Mouse (Mus musculus): Measurements from ENCODE around the gene Dnajb12. TPM values are rescaled to one million over a fixed set of nuclear protein-coding genes. Genes with fewer than 3 reads are reported as not detected.

Gene Dnajb12
- polyA plus RNA-seq, 1 experiment from 2014 or later, result 17.4 TPM

DNA sequence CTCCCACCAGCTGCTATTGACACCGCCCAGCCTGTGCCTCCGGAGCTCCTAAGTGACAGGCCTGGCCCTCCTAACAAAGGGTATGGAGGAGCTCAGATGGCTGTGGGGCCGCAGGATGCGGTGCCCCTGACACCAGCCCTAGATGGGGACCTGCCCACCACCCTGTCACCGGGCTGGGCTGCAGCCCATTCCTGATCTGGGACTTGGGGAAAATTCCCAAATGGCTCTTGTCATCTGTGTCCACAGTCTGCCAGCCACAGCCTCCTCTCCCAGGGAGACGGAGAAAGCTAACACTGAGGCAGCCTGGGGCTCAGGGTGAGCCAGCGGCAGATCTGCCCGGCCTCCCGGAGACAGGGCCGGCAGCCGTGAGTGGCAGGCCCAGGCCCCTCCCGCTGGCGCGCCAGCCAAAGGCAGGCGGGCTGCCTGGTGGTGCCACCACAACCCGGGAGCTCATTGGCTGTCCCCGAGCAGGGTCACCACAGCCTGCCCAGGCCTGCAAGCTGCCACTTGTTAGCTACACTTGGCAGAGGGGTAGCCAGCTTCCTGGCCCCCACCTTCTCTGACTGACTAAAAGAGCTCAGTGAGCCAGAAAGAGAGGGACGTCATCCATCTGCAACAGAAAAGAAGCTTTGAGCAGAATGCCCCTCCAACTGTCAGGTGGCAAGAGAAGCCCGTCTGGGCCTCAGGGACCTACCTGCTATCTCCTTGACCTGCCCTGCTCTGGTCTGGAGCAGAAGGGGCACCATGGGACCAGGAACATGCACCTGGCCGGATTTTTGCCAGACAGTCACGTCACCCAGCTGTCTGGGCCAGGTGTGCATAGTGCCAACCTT is 20.2 kb downstream of the Dnajb12 start:
- Histone ChIP-seq H3K36me3 (ENCODE audit: control insufficient read depth, insufficient read depth, low read length) (peaks cover 13% of the 10 kb centered on the region), H3K4me1 (replicated peaks; ENCODE audit: control insufficient read depth, insufficient read depth) (peaks cover 17% of the 10 kb centered on the region; the same call in 1 of the 2 replicates), H3K9ac (ENCODE audit: low read length) (peak overlapping the region; percentile 61), H3K4me2 (replicated peaks; ENCODE audit: low read depth) (peak overlapping the region; percentile 27; the same call in 1 of the 2 replicates), H3K4me3 (ENCODE audit: low read depth, low read length) (no peak overlapping the region), H3K9me3 (ENCODE audit: control insufficient read depth, low read length) (no peaks in the 10 kb centered on the region), H3K27me3 (ENCODE audit: control insufficient read depth, insufficient read depth, low read length) (no peaks in the 10 kb centered on the region), H3K27ac (replicated peaks) (peak overlapping the region; percentile 94)
- WGBS, result 9% methylated on average over 21 of the region's 21 CpGs
- TF ChIP-seq CTCF (IDR thresholded peaks at IDR 0.05; ENCODE audit: low read depth) (no peak), EP300 (optimal IDR thresholded peaks at IDR 0.05) (peak; percentile 88)
- ATAC-seq (ENCODE audit: low FRiP score, low TSS enrichment) (peak; percentile 92), DNase-seq (ENCODE audit: low spot score) (peak; percentile 95)

DNA sequence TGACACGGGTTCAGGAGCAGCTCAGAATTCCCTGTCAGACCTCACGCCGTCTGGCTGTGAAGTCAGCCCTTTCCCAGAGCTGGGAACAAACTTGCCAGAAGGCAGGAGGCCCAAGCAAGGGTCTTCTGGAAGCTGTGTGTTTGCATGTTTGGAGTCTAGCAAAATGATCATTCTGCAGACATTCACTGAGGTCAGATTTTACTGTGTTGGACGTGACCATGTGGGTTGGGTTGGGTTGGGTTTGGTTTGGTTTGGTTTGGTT is 20.7 kb downstream of the Dnajb12 start:
- Histone ChIP-seq H3K27ac (replicated peaks) (peak overlapping the region; percentile 94), H3K9ac (ENCODE audit: low read length) (peak overlapping the region; percentile 61), H3K4me1 (replicated peaks; ENCODE audit: control insufficient read depth, insufficient read depth) (peaks cover 17% of the 10 kb centered on the region; the same call in 1 of the 2 replicates), H3K9me3 (ENCODE audit: control insufficient read depth, low read length) (no peaks in the 10 kb centered on the region), H3K4me3 (ENCODE audit: low read depth, low read length) (no peak overlapping the region), H3K36me3 (ENCODE audit: control insufficient read depth, insufficient read depth, low read length) (peaks cover 13% of the 10 kb centered on the region), H3K27me3 (ENCODE audit: control insufficient read depth, insufficient read depth, low read length) (no peaks in the 10 kb centered on the region), H3K4me2 (replicated peaks; ENCODE audit: low read depth) (peak overlapping the region; percentile 27; the same call in 1 of the 2 replicates)
- ATAC-seq (ENCODE audit: low FRiP score, low TSS enrichment), result no peak
- WGBS, result 15% methylated on average over 4 of the region's 4 CpGs
- no peak for DNase-seq (ENCODE audit: low spot score)
- TF ChIP-seq CTCF (IDR thresholded peaks at IDR 0.05; ENCODE audit: low read depth), result no peak
- TF ChIP-seq EP300 (optimal IDR thresholded peaks at IDR 0.05), result no peak

DNA sequence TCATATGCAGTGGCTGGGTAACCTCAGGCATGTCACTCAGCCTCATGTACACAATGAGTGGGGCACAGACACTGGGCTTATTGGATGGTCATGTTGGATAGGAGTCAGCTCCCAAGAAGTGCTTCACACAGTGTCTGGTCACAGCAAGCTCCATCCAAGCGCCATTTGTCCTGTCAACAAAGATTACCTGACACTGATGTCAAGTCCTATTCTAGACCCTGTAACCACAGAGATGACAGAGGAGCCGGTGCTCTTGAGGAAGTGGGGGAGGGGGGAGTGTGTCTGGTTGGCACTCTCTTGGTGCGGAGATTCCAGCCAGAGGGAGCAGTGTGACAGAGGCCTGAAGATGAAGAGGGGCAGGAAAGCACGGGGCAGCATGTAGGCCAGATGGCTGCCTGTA is 21.6 kb downstream of the Dnajb12 start:
- H3K9ac ChIP-seq (ENCODE audit: low read length), result no peak overlapping the region
- no peaks in the 10 kb centered on the region for H3K9me3 ChIP-seq (ENCODE audit: control insufficient read depth, low read length)
- no peak for DNase-seq (ENCODE audit: low spot score)
- no peak overlapping the region for H3K4me3 ChIP-seq (ENCODE audit: low read depth, low read length)
- H3K27me3 ChIP-seq (ENCODE audit: control insufficient read depth, insufficient read depth, low read length), result no peaks in the 10 kb centered on the region
- ATAC-seq (ENCODE audit: low FRiP score, low TSS enrichment), result no peak
- H3K36me3 ChIP-seq (ENCODE audit: control insufficient read depth, insufficient read depth, low read length), result peaks cover 9% of the 10 kb centered on the region
- H3K4me1 ChIP-seq (replicated peaks; ENCODE audit: control insufficient read depth, insufficient read depth), result peaks cover 17% of the 10 kb centered on the region; the same call in 1 of the 2 replicates
- 57% methylated on average over 4 of the region's 4 CpGs for WGBS
- peak overlapping the region; percentile 73; the same call in 1 of the 2 replicates for H3K27ac ChIP-seq (replicated peaks)
- TF ChIP-seq CTCF (IDR thresholded peaks at IDR 0.05; ENCODE audit: low read depth) (no peak), EP300 (optimal IDR thresholded peaks at IDR 0.05) (no peak)
- H3K4me2 ChIP-seq (replicated peaks; ENCODE audit: low read depth), result no peak overlapping the region

DNA sequence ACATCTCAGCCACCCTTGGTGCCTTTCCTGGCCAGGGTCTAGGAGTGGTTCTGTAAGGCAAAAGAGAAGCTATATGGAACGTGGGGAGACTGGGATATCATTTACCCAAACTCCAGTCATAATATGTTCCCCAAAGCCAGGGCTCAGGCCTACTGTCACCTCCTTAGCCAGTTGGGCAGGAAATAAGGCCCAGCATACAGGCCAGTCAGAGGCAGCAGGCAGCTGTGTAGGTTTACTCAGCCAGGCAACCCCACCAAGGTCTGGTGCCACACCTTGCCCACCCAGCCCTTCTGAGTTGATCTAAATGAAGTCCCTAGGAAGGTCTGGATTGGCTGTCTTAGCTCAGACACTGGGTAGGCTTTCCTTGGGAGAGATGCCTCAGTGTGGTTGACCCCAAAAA is 22.1 kb downstream of the Dnajb12 start:
- 76% methylated on average over 1 of the region's 1 CpGs for WGBS
- Histone ChIP-seq H3K27me3 (ENCODE audit: control insufficient read depth, insufficient read depth, low read length) (no peaks in the 10 kb centered on the region), H3K27ac (replicated peaks) (peak overlapping the region; percentile 73), H3K9me3 (ENCODE audit: control insufficient read depth, low read length) (no peaks in the 10 kb centered on the region), H3K4me2 (replicated peaks; ENCODE audit: low read depth) (no peak overlapping the region), H3K4me3 (ENCODE audit: low read depth, low read length) (no peak overlapping the region), H3K4me1 (replicated peaks; ENCODE audit: control insufficient read depth, insufficient read depth) (peaks cover 17% of the 10 kb centered on the region; the same call in 1 of the 2 replicates), H3K36me3 (ENCODE audit: control insufficient read depth, insufficient read depth, low read length) (peaks cover 4% of the 10 kb centered on the region), H3K9ac (ENCODE audit: low read length) (no peak overlapping the region)
- no peak for TF ChIP-seq CTCF (IDR thresholded peaks at IDR 0.05; ENCODE audit: low read depth)
- TF ChIP-seq EP300 (optimal IDR thresholded peaks at IDR 0.05), result no peak
- DNase-seq (ENCODE audit: low spot score), result no peak
- no peak for ATAC-seq (ENCODE audit: low FRiP score, low TSS enrichment)

DNA sequence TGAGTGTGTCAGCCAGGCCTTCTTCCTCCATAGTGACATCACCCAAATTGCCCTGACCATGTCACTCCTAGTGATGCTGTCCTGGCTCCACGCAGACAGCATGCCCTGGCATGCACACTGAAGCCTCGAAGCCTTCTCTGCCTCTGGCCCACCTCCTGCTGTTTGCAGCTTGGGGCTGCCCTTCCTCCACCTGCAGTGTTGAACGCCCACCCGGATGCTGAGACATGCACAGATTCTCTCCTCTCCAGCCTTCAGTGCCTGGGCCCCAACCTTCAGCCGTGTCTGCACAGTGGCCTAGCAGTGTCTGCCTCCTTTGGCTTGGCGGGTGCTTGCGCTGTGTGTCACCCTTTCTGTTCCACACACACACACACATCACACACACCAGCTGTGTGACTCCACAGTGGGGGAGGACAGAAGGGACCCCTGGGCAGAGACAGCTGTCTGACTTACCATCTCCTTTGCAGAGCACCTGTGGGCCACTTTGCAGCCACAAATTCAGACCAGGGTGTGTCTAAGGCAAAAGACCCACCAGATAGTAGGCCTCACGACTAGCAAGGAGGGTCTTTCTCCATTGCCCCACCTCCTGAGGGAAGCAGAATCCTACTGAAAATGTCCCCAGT is 22.7 kb downstream of the Dnajb12 start:
- Histone ChIP-seq H3K36me3 (ENCODE audit: control insufficient read depth, insufficient read depth, low read length) (peaks cover 2% of the 10 kb centered on the region; the same call in 1 of the 2 replicates), H3K4me3 (ENCODE audit: low read depth, low read length) (no peak overlapping the region), H3K4me1 (replicated peaks; ENCODE audit: control insufficient read depth, insufficient read depth) (peaks cover 18% of the 10 kb centered on the region), H3K27ac (replicated peaks) (peak overlapping the region; percentile 73), H3K9me3 (ENCODE audit: control insufficient read depth, low read length) (no peaks in the 10 kb centered on the region), H3K27me3 (ENCODE audit: control insufficient read depth, insufficient read depth, low read length) (no peaks in the 10 kb centered on the region), H3K9ac (ENCODE audit: low read length) (no peak overlapping the region; the same call in 1 of the 2 replicates), H3K4me2 (replicated peaks; ENCODE audit: low read depth) (no peak overlapping the region)
- DNase-seq (ENCODE audit: low spot score) (no peak), ATAC-seq (ENCODE audit: low FRiP score, low TSS enrichment) (no peak)
- 60% methylated on average over 8 of the region's 8 CpGs for WGBS
- TF ChIP-seq EP300 (optimal IDR thresholded peaks at IDR 0.05) (no peak), CTCF (IDR thresholded peaks at IDR 0.05; ENCODE audit: low read depth) (no peak)

DNA sequence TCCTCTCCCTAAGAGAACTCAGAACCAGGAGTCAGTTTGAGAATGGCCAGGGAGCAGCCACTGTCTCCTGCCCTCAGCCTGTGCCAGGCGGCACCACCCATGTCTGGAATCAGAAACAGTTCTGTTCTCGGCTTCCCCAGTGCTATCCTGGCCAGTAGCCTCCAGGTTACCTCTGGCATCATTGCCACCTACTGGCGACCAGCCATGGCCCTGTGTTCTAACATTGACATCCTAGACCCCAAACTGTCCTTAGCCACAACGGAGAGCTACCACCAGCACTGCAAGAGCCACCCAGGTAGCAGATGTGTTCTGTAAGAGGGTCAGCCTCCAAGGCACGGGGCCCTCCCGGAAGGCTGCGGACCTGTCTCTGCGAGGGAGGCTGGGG is 23.2 kb downstream of the Dnajb12 start:
- Histone ChIP-seq H3K4me1 (replicated peaks; ENCODE audit: control insufficient read depth, insufficient read depth) (peaks cover 23% of the 10 kb centered on the region), H3K36me3 (ENCODE audit: control insufficient read depth, insufficient read depth, low read length) (peaks cover 2% of the 10 kb centered on the region; the same call in 1 of the 2 replicates), H3K4me3 (ENCODE audit: low read depth, low read length) (no peak overlapping the region), H3K4me2 (replicated peaks; ENCODE audit: low read depth) (no peak overlapping the region), H3K27ac (replicated peaks) (peak overlapping the region; percentile 73), H3K27me3 (ENCODE audit: control insufficient read depth, insufficient read depth, low read length) (no peaks in the 10 kb centered on the region), H3K9me3 (ENCODE audit: control insufficient read depth, low read length) (no peaks in the 10 kb centered on the region), H3K9ac (ENCODE audit: low read length) (no peak overlapping the region; the same call in 1 of the 2 replicates)
- DNase-seq (ENCODE audit: low spot score) (no peak), ATAC-seq (ENCODE audit: low FRiP score, low TSS enrichment) (no peak)
- WGBS, result 37% methylated on average over 8 of the region's 8 CpGs
- no peak for TF ChIP-seq CTCF (IDR thresholded peaks at IDR 0.05; ENCODE audit: low read depth)
- no peak for TF ChIP-seq EP300 (optimal IDR thresholded peaks at IDR 0.05)

All from stomach, postnatal 0 days (tissue).